In the genomic region with DNA sequence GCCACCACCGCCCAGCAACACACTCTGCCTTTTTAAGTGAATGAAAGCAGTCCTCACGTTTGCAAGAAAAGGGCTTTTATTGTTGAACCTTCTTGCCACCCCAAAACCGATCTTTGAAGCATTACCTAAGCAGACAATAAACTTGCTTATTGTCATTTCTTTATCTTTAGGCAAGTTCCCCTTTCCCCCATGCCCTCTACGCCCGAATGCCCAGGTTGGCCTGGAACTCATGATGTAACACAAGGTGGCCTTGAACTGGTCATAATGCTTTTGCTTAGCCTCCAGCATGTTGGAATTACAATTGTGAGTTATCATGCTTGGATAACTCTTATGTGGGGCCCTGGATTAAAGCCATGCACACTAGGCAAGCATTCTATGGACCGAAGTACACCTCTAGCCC, we compare ENCODE assay signal across 23 mouse cellular contexts. TPM values are rescaled to one million over a fixed set of nuclear protein-coding genes. Genes with fewer than 3 reads are reported as not detected.
"Had no signal": no experiment of that assay in that cellular context is flagged by ENCODE, and none has a peak within 500 bp of the region (broad histone marks: within the 10 kb centered on the region; RNA-seq: fewer than 3 reads in every experiment).

No protein-coding gene starts in this region.

- H3K4me3 ChIP-seq: midbrain, embryonic 10.5 days; midbrain, embryonic 12.5 days; neural tube, embryonic 12.5 days; stomach, embryonic 15.5 days had no signal

- H3K36me3 ChIP-seq: midbrain, embryonic 10.5 days; midbrain, embryonic 12.5 days; neural tube, embryonic 12.5 days; stomach, embryonic 15.5 days had no signal

- H3K4me1 ChIP-seq: midbrain, embryonic 10.5 days; midbrain, embryonic 12.5 days; neural tube, embryonic 12.5 days; stomach, embryonic 15.5 days had no signal

- DNase-seq: lung, adult 18-20 months; lung, embryonic 14.5 days; lung, postnatal 10 days; lung, postnatal 4 days; midbrain, embryonic 14.5 days; retina, postnatal 1 day; right cerebral cortex, adult 18-20 months; right cerebral cortex, postnatal 25 days; right cerebral cortex, postnatal 4 days; spleen, adult 18-20 months; thymus, adult 2 months; thymus, postnatal 25 days; thymus, postnatal 4 days had no signal

- H3K9me3 ChIP-seq: midbrain, embryonic 10.5 days; midbrain, embryonic 12.5 days; neural tube, embryonic 12.5 days; stomach, embryonic 15.5 days had no signal

- H3K27ac ChIP-seq: midbrain, embryonic 10.5 days; midbrain, embryonic 12.5 days; neural tube, embryonic 12.5 days; stomach, embryonic 15.5 days; stomach, postnatal 0 days had no signal

- H3K27me3 ChIP-seq: neural tube, embryonic 12.5 days; stomach, embryonic 15.5 days had no signal

RNA-seq across cellular contexts. Expression of a gene that starts 43.3 kb away (rescaled TPM):
- total RNA-seq: megakaryocyte-erythroid progenitor cell, adult 5-6 weeks; monocyte, adult 5-6 weeks; neutrophil, adult 5-6 weeks had no signal
- polyA plus RNA-seq: liver, embryonic 16.5 days; midbrain, embryonic 14.5 days; small intestine, adult 2 months had no signal
